Mouse (Mus musculus): ENCODE measurements around the gene Rps15.
"Not testable (repeated sequence)": the region's sequence is repeated elsewhere in the genome, so short reads cannot be mapped to it uniquely, and the experiment has no call there.

The Rps15 gene

DNA sequence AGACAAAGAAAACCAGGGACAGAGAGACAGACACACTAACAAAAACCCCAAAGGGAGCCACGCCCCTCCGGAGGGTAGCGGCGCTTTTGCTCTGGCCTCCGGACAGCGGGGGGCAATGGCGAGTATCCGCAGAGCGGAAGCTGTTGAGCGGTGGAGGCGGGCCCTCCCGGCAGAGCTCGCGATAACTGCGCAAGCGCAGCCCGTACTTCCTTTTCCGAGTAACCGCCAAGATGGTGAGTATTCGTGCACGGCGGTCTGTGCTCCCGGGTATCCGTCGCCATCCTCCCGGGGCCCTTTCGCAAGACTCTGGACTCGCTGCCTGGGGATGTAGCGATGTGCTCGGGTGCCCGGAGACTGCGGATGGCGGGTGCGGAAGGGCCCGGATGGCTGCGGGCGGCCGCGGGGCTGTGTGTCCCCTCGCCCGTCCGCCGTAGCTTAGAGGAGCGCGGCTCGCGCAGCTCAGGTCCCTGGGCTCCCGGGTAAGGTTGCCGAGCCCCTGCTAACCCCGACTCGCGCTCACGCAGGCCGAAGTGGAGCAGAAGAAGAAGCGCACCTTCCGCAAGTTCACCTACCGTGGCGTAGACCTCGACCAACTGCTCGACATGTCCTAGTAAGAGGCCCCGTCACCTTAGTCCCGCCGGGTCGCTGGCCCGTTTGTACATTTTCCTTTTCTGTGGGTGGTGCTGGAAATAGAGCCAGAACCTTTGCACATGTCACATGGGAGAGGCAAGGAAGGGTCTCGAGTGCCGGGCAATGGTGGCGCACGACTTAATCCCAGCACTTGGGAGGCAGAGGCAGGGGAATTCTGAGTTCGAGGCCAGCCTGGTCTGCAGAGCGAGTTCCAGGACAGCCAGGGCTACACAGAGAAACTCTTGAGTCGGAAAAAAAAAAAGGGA, at the start of gene Rps15:
Gene Rps15, plus strand, starts transcription at position 203 of the 896 bp plus-strand sequence.
- DNase-seq (ENCODE audit: low spot score) = peak; percentile 93

GRCm38 (mm10) chr10:80242607-80243006, 49.6 kb upstream of the Rps15 start:
- DNase-seq (ENCODE audit: low spot score) = no peak

GRCm38 (mm10) chr10:80244791-80245399, 47.4 kb upstream of the Rps15 start:
- DNase-seq (ENCODE audit: low spot score) = no peak

GRCm38 (mm10) chr10:80245600-80245999, 46.7 kb upstream of the Rps15 start:
- peak; percentile 91 for DNase-seq (ENCODE audit: low spot score)

- no peak for DNase-seq (ENCODE audit: low spot score)
Measured at GRCm38 (mm10) chr10:80247849-80248248, 44.4 kb upstream of the Rps15 start.

DNA sequence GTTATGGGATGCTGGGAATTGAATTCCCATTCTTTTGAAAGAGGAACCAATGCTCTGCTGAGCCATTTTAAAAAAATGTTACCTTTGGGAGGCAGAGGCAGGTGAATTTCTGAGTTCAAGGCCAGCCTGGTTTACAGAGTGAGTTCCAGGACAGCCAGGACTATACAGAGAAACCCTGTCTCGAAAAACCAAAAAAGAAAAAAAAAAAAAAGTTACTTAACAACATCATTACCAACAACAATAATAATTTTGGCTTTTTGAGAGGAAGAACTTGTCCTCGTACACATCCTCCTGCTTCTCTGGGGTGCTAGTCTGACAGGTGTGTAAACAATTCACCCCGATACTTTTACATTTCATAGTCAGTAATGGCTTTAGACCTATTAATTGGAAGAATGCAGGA, 43.8 kb upstream of the Rps15 start:
- DNase-seq (ENCODE audit: low spot score) = not testable (repeated sequence)

- DNase-seq (ENCODE audit: low spot score) = peak; percentile 95
Measured at GRCm38 (mm10) chr10:80248971-80249640, 43.1 kb upstream of the Rps15 start, which contains the start of gene Ndufs7. Gene Ndufs7 (plus strand): TSS chr10:80249121.

GRCm38 (mm10) chr10:80250059-80250458, 42.2 kb upstream of the Rps15 start:
- no peak for DNase-seq (ENCODE audit: low spot score)

GRCm38 (mm10) chr10:80250573-80250972, 41.7 kb upstream of the Rps15 start:
- no peak for DNase-seq (ENCODE audit: low spot score)

- no peak for DNase-seq (ENCODE audit: low spot score)
Measured at GRCm38 (mm10) chr10:80252011-80252410, 40.2 kb upstream of the Rps15 start.

- no peak for DNase-seq (ENCODE audit: low spot score)
Measured at GRCm38 (mm10) chr10:80252493-80253274, 39.6 kb upstream of the Rps15 start.

DNA sequence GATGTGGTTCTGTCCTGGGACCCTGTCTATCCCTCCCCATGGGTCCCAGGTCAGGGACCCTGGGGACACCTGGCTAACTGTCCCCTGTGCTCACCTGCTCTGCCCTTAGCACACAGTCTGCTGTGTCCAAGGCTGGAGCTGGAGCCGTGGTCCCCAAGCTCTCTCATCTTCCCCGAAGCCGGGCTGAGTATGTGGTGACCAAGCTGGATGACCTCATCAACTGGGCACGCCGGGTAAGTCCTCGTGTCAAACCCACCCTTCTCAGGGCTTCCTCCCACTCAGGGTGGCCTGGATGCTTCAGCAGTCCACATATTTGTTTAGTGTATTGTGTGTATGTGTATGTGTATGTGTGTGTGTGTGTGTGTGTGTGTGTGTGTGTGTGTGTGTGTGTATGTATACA, 38.7 kb upstream of the Rps15 start:
- no peak for DNase-seq (ENCODE audit: low spot score)

- DNase-seq (ENCODE audit: low spot score) = no peak
Measured at GRCm38 (mm10) chr10:80254331-80255297, 37.6 kb upstream of the Rps15 start.

GRCm38 (mm10) chr10:80255881-80256535, 36.2 kb upstream of the Rps15 start:
- DNase-seq (ENCODE audit: low spot score) = no peak

GRCm38 (mm10) chr10:80257936-80258335, 34.3 kb upstream of the Rps15 start:
- DNase-seq (ENCODE audit: low spot score) = no peak

- no peak for DNase-seq (ENCODE audit: low spot score)
Measured at GRCm38 (mm10) chr10:80258752-80259462, 33.3 kb upstream of the Rps15 start.

DNA sequence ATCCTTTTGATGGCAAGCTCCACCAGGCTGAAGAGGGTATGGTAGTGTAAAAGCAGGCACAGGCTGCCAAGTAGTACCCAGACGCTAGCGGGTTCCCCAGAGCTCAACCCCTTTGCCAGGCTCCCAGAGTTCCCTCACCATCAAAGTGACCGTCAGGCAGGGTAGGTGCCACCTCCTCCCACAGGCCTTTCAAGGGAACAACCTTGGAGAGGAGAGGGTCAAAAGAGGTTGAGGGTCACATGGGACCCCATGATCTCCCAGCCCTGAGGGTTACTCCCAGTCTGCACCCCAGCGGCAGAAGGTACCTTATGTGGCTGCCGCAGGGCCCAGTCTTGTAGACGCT, 32.8 kb upstream of the Rps15 start:
- no peak for DNase-seq (ENCODE audit: low spot score)

GRCm38 (mm10) chr10:80259861-80260641, 32.2 kb upstream of the Rps15 start:
- DNase-seq (ENCODE audit: low spot score) = no peak
